Mouse (Mus musculus): ENCODE measurements around the gene Auh.

GRCm38 (mm10) chr13:52853536-52853935 lies 75.9 kb downstream of the Auh start:
- TF ChIP-seq EP300 (IDR thresholded peaks at IDR 0.05; ENCODE audit: insufficient read depth, low read depth, low read length) (no peak), CTCF (IDR thresholded peaks at IDR 0.05) (no peak), POLR2A (IDR thresholded peaks at IDR 0.05; ENCODE audit: insufficient read depth, low read depth, low read length) (no peak)
